Mouse (Mus musculus) retina, adult 2 months (tissue): ENCODE data around the gene Cnp.
"Not testable (repeated sequence)": the region's sequence is repeated elsewhere in the genome, so short reads cannot be mapped to it uniquely, and the experiment has no call there.

Source experiments
- DNase-seq: peaks from one replicate; pipeline ENCODE4 v3.0.0-alpha.2; 2012; ENCODE audit warnings: low read depth, low spot score

Gene Cnp

GRCm38 (mm10) chr11:100555583-100555982 lies 19.1 kb upstream of the Cnp start:
- no peak for DNase-seq

- no peak for DNase-seq
Observed at GRCm38 (mm10) chr11:100557563-100557962, 17.1 kb upstream of the Cnp start.

GRCm38 (mm10) chr11:100559476-100559875 lies 15.2 kb upstream of the Cnp start:
- DNase-seq: no peak

GRCm38 (mm10) chr11:100561748-100562147 lies 13.0 kb upstream of the Cnp start:
- no peak for DNase-seq

DNA sequence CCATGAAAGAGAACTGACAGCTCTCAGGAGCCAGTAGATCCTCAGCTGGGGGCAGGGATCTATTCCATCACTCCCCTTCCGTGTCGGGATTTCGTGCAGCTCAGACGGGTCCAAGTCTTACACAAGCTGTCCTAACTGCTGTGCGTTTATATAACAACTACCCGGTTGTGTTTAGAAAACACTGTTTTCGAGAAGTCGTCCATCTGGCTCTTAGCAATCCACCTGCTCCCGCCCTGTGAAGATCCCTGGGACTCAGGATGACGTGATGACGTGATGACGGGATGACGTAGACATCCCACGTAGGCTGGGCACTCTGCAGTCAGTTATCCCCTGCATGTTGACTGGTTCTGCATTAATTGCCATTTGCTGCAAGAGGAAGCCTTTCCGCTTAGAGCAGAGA lies 10.4 kb upstream of the Cnp start:
- no peak for DNase-seq

- no peak for DNase-seq
Observed at GRCm38 (mm10) chr11:100564703-100565102, 10.0 kb upstream of the Cnp start.

DNA sequence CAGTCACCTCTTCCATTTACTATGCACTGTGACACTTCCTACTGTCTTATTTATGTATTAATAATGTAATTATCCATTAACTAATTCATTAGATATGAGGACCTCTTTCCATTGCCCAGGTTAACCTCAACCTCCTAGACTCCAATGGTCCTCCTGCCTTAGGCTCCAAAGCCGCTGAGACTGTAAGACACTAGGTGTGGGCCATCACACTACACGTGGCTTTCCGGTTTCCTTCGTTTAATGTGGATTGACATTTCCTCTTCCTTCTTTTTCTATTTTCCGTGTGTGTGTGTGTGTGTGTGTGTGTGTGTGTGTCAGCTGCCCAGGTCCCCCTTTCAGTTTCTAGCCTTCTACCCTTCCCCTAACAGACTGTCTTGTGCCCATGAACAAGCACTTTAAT lies 7.5 kb upstream of the Cnp start:
- no peak for DNase-seq

DNA sequence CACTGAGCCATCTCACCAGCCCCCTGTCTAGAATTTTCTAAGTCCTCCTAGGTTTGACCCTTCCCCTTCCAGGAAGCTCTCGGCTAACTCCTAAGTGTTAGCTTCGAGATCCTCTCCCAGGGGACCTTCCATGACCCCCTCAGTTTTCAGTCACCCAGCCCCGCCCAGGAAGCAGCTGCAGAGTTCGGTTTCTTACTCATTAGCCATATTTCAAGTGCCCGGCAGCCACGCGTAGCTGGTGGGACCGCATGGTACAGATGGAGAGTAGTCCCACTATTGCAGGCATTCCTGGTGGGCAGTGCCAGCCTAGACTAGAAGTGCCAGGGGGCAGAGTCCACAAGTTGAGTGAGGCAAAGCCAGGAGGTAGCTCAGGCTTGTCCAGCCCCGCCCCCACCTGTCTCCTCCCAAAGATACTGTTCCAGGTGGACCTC lies 6.9 kb upstream of the Cnp start:
- DNase-seq: no peak

DNA sequence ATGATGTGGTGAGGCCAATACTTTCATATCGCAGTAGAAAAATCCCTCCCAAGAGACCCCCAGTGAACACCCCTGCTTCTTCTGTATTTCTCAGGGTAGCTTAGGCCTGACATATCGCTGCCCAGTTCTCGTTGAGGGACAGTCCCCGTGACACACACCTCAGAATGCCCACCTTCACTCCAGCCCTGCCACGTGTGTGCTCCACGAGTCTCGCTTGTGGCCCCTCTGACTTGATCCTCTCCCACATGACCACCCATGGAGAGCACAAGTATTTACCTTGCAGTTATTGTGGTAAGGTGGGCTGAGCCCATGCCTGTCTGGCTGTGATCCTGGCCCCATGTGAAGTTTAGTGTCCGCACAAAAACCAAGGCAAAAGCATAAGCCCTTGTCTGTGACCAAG lies 6.0 kb upstream of the Cnp start:
- no peak for DNase-seq

GRCm38 (mm10) chr11:100569789-100570188 lies 4.9 kb upstream of the Cnp start:
- no peak for DNase-seq

DNA sequence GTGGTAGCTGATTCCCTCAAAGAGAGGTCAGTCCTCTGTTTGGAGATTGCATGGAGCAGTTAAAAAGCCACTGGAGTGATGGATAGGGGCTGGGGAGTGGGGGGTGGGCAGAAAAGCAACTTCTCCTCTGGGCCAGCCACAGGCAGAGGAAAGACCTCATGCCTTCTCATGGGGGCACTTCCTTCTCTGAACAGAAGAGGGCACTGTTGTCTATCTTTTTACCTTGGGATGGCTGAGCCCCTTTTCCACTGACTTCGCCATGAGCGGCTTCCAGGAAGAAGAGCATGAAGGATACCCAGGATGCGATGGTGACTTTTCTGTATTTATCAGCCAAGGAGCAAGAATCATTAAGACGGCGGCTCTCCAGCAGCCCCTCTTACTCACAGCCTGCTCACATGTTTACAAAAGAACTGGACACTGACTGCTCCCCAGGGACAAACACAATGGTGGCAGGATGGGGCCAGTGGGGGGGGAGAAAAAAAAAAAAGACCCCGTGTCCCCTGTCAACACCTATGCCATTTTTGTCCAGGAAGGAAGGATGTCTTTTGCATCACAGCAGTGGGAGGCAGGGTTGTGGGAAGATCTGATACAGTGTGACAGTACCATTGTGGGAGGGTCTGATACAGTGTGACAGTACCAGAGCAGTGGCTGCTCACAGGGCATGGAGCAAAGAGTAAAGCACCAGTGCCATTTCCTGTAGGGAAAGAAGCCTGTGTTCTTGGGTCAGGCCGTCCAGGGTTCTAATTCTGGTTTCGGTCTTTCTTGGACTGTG lies 4.1 kb upstream of the Cnp start:
- peak; percentile 54 for DNase-seq

DNA sequence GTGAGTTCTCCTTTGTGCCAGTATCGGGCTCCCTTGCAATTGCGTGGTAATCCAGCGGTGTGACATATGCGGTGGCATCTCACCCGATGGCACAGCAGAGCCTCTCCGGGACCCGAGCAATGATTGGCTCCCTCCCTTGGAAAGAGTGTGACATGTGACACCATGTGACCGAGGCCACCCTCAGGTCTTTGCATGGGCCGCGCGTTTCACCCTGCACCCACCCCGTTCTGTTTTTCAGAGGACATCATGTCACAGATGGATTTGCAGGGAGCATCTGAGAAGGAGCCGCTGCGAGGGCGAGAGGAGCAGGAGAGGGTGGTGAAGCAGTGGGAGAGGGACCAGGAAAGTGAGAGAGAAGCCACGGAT lies 3.5 kb upstream of the Cnp start:
- no peak for DNase-seq

- no peak for DNase-seq
Observed at GRCm38 (mm10) chr11:100574188-100574587, 516 bp upstream of the Cnp start.

DNA sequence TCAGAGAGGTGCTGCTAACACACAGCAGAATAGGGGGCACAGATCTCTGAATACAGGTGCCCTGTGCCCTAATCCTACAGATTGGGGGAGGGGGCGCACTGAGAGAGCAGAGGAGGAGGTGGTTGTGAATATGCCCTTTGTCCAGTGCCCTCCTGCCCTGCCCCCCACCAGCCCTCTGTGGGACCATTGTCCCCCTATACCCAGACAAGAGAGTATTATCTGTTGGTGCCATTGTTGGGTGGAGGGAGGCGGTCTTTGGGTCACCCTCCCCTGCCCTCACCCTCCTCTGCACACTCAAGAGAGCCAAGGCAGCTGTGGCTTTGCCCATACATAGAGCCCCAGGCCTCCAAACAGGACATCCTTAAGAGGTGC lies 766 bp downstream of the Cnp start:
- DNase-seq: no peak

GRCm38 (mm10) chr11:100576256-100576655 lies 1.6 kb downstream of the Cnp start:
- no peak for DNase-seq

GRCm38 (mm10) chr11:100577852-100578599 lies 3.3 kb downstream of the Cnp start:
- DNase-seq: no peak

GRCm38 (mm10) chr11:100579116-100579799 lies 4.6 kb downstream of the Cnp start:
- no peak for DNase-seq

GRCm38 (mm10) chr11:100580275-100580674 lies 5.6 kb downstream of the Cnp start:
- DNase-seq: no peak

DNA sequence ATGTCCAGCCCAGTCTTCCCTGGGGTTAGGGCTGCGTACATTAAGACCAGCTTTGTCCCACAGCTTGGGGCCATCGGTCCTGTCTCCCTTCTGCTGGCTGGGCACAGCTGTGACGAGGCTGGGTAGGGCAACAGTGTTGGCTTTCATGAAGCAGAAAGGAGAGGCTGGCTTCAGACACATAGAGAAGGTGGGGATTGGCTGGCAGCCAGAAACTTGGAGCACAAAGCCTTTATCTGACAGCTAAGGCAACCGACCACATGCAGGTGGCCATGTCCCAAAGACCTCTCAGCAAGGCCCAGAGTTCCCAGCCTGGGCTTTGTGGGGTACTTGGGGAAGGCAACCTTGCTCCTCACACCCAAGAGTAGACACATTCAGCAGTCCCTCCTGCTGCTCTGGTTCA lies 7.1 kb downstream of the Cnp start:
- DNase-seq: no peak

- not testable (repeated sequence) for DNase-seq
Observed at GRCm38 (mm10) chr11:100582413-100582812, 7.7 kb downstream of the Cnp start.

GRCm38 (mm10) chr11:100582836-100583235 lies 8.1 kb downstream of the Cnp start:
- no peak for DNase-seq

DNA sequence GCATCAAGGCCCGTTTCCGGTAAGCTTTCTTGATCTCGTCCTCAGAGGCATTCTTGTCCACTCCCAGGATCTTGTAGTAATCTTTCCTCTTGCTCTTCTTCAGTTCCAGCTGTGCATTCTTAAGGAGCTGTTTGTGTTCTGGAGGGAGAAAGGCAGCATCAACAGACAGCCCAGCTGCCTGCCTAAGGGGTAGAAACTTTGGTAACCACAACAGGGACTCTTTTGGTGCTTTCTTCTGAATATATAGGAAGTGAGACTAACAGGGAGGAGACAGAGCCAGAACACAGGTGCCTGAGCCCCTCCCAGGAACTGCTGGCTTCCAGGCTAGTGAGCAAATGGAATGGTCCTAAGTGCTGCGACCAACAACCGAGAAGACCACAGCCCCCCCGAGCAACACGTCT lies 9.9 kb downstream of the Cnp start:
- DNase-seq: no peak

DNA sequence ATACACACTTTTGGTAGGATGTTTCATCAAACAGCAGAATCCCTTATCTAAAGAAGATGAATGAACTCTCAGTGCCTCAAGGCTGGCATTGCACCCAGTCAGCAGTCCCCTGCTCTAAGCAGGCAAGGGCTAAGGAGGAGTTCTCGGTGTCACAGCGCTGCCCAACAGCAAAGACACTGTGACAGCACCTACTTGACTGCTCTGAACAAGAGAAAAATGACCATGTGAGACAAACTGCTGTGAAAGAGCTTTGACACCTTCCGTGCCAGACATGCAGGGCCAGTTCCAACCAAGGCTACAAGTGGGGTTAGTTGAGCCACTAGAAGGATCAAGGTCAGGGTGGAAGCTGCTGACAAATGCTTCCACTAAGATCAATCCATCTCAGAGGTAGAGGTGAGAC lies 10.4 kb downstream of the Cnp start:
- DNase-seq: no peak
